Mouse (Mus musculus) fat pad, adult 2 months (tissue): Measurements from ENCODE around the gene Stxbp2.

Experiments used
- DNase-seq: peaks from one replicate; pipeline ENCODE4 v3.0.0-alpha.2; 2011; ENCODE audit warnings: low read depth, low spot score; ENCODE audit errors: extremely low read depth

Stxbp2 gene

DNA sequence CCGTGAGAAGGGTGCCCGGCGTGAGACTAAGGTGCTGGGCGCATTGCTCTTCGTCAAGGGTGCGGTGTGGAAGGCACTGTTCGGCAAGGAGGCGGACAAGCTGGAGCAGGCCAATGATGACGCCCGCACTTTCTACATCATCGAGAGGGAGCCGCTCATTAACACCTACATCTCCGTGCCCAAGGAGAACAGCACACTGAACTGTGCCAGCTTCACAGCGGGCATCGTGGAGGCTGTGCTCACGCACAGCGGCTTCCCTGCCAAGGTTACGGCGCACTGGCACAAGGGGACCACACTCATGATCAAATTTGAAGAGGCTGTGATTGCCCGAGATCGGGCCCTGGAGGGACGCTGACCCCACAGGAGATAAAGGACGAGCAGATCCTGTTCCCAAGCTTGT lies 48.5 kb downstream of the Stxbp2 start:
- no peak for DNase-seq

DNA sequence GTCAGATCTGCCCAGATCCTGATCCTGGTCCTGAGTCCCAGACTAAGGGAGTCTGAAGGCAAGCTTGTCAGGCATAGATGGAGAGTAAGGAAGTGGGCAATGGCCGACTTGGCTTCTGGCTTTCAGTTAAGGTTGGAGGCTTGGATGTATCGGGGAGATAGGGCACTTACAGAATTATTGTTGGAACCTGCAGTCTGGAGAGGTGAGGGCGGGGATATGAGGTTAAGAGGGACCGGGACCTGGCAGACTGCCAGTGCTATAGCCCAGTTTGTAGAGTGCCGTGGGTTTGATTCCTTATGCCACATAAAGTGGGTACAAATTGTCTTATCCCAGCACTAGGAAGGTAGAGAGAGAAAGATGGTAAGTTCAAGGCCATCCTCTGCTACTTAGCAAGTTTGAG lies 48.9 kb downstream of the Stxbp2 start:
- no peak for DNase-seq

DNA sequence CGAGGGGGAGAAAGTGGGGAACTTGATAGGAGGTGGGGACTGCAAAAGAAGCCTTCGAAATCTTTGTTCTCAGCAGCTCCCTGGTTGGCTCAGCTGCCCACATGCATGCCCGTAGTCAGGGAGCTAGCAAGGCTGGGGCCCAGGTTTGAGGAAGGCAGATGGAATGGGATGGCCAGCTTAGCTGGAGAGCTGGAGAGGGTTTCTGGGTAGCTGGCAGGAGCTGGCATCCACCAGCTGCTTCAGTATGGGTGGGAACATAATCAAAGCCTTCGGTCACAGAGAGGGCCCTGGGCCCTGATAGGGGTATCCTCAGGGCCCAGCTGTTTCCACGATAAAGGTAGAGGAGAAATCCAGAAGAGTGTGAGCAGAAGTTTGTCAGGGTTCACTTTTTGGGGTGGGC lies 51.7 kb downstream of the Stxbp2 start:
- DNase-seq, result no peak

DNA sequence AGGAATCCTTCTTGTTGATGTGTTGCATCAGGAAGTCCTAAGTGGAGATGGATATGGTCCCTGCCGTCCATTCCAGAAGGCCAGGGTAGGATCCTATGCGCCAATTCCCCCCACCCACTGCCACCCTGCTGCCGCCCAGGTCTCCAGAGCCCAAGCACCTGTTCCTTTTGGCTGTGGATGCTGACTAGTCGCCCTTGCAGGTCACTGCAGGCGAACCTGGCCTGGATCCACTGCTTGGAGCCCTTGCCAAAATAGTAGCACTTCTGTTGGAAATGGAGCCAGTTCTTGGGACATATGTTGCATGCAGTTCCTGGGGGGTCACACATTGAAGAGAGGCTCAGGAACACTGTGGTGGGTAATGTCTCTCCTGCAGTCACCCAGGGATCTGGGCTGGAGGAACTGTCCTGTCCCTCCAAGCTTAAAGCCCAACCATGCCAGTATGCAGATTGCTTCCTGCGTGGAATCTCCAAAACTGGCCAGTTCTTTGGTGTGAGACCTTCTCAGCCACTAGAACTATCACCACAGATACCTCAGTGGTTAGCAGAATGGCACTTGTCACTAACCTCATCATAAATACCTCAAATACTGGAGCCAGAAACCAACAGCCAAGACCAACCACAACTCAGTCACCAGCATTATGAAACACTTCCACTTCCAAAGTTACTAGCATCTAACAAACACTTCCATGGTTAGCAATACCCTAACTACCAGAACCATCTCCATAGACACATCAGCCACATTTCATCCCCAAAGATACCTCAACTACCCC lies 52.8 kb downstream of the Stxbp2 start:
- DNase-seq, result no peak

DNA sequence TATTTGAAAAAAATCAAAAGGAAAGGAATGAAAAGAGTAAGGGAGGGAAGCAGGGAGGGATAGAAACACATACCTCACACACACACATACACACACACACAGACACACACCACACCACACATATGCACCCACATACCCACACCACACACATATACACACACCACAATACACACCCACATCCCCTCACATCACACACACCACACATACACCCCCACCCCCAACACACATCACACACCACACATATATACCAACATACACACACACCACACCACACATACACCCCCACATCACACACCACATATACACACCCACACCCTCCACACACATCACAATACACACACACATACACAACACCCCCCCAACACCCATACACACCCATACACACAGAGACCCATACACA lies 53.8 kb downstream of the Stxbp2 start:
- DNase-seq, result no peak

DNA sequence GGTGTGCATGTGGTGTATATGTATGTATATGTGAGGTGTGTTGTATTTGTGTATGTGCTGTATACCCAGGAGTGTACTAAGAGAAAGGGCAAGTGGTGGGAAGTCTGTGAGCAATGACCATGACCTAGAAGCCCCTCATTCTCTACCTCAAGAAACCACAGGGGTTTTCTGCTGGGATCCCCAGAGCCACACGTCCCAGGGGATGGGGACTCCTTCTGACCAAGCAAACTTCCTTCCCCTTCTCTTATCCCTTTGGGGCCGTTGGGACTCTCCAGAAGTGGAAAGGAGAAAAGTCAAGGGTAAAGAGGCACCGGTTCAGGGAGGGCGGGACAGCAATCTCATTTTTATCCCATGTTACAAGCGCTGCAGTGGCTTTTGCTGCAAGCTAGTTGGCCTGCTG lies 54.7 kb downstream of the Stxbp2 start:
- no peak for DNase-seq

DNA sequence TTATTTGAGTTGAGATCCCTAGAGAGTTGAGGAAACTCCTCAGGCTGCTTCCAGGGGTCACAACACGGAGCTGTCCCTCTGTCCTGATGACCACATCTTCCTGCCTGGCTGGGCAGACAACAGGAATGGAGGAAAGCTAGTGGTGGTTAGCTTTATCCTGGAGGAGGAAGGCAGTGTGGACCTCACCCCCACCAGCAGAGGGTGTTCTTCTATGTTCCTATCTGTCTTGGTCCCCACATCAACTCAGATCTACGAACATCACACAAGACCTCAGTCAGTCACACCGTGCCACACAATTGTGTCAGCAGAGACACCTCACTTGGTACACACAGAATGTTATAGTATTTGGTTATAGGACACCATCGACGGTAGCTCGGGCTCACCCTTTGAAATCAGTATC lies 56.8 kb downstream of the Stxbp2 start:
- DNase-seq, result no peak

DNA sequence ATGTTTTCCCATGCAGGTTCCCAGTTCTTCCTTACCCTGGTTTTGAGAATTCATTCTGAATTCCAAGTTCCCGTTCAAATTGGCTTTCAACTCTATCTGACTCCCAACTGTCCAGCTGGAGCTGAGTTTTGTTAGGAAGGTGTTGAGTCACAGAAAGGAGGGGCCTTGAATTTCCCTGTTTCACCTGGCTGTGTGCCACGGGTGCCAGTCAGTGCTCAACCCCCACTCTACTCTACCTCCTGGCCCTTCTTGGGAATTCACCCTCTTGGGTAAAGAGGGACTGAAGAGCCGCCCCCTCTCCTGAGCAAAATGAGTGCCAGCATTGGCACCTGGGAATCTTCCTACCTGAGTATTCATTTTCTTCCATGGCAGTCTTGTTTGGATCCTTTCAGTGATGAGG lies 60.0 kb downstream of the Stxbp2 start:
- DNase-seq, result no peak
